ENCODE assay signal across 16 mouse cellular contexts in the genomic region with DNA sequence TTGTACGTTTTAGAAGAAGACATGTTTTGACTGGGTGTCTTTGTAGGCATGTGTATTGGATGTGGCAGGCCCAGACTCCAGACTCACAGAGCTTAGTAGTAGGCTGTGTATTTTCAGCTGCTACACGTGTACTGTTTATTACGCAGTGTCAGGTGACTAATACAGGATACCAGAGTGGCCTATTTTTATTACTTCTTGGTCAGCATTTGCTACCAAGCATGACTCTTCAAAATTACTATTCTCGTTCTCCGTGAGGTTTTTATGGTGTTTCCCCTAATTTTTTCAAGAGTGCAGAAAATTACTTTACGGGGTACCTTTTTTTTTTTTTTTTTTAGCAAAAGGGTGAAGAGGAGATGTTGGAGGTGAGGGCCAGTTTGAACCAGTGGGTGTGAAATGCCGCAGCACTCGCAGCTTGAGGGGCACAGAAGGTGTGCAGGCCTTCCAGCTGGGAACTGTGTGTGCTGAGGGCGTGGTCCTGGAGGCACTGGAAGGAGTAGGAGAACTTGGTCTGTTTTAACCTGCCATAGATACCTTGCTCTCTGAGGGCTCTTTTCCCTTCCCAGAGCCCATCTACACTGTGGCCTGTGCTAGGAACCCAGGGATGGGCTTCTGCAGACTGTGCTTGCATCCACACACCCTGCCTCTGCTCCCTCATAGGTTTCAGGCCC. TPM values are rescaled to one million over a fixed set of nuclear protein-coding genes. Genes with fewer than 3 reads are reported as not detected.
DNase-seq lines count a peak whose midpoint lies in the region; ATAC-seq and TF ChIP-seq lines count a peak whose summit lies in the region.
"Had no signal": no experiment of that assay in that cellular context is flagged by ENCODE, and none has a peak within 500 bp of the region (broad histone marks: within the 10 kb centered on the region; RNA-seq: fewer than 3 reads in every experiment).

No protein-coding gene starts in this region.

- H3K9me3 ChIP-seq in megakaryocyte, embryonic 14.5 days: no peaks in the 10 kb centered on the region
- H3K9me3 ChIP-seq in CH12.LX (replicated peaks; ENCODE audit: low read length): no peaks in the 10 kb centered on the region
- H3K9me3 ChIP-seq in stomach, embryonic 16.5 days (replicated peaks; ENCODE audit: control insufficient read depth, low read length): no peaks in the 10 kb centered on the region
- no peaks in the 10 kb centered on the region for H3K9me3 ChIP-seq in midbrain, embryonic 14.5 days (ENCODE audit: control insufficient read depth, low read length)
- H3K9me3 ChIP-seq: embryonic facial prominence, embryonic 15.5 days; forebrain, embryonic 12.5 days; neural tube, embryonic 15.5 days had no signal

- H3K4me3 ChIP-seq in megakaryocyte, embryonic 14.5 days (replicated peaks): peak overlapping the region; percentile 87
- H3K4me3 ChIP-seq in CH12.LX (replicated peaks in 1 of 3; ENCODE audit: low read depth in 2 of 3, low read length in 2 of 3, poor library complexity in 1 of 3): no peak overlapping the region
- no peak overlapping the region for H3K4me3 ChIP-seq in stomach, embryonic 16.5 days (replicated peaks; ENCODE audit: low read length)
- H3K4me3 ChIP-seq in midbrain, embryonic 14.5 days (replicated peaks; ENCODE audit: low read depth, low read length): no peak overlapping the region
- H3K4me3 ChIP-seq: embryonic facial prominence, embryonic 15.5 days; forebrain, embryonic 12.5 days; neural tube, embryonic 15.5 days had no signal

- peak overlapping the region; percentile 6; the same call in 1 of the 2 replicates for H3K4me2 ChIP-seq in CH12.LX (ENCODE audit: insufficient read depth, low read depth, poor library complexity, severe bottlenecking)
- no peak overlapping the region for H3K4me2 ChIP-seq in stomach, embryonic 16.5 days (ENCODE audit: low read depth, low read length)
- H3K4me2 ChIP-seq in midbrain, embryonic 14.5 days (ENCODE audit: low read length): no peak overlapping the region
- H3K4me2 ChIP-seq: embryonic facial prominence, embryonic 15.5 days; forebrain, embryonic 12.5 days; hindbrain, embryonic 14.5 days; neural tube, embryonic 15.5 days had no signal

- TF ChIP-seq EP300 in CH12.LX (IDR thresholded peaks at IDR 0.05; ENCODE audit: low read length): peak; percentile 76

- H3K36me3 ChIP-seq in megakaryocyte, embryonic 14.5 days (replicated peaks; ENCODE audit: low read length): peaks cover 78% of the 10 kb centered on the region
- H3K36me3 ChIP-seq in CH12.LX (replicated peaks in 1 of 2; ENCODE audit: control insufficient read depth in 1 of 2, insufficient read depth in 1 of 2, low read length in 1 of 2): peaks cover 0 to 5% of the 10 kb centered on the region in 2 experiments
- no peaks in the 10 kb centered on the region for H3K36me3 ChIP-seq in stomach, embryonic 16.5 days (ENCODE audit: control insufficient read depth, insufficient read depth, low read length)
- no peaks in the 10 kb centered on the region for H3K36me3 ChIP-seq in midbrain, embryonic 14.5 days (ENCODE audit: control insufficient read depth, insufficient read depth, low read length)
- H3K36me3 ChIP-seq: embryonic facial prominence, embryonic 15.5 days; neural tube, embryonic 15.5 days had no signal

- no peak overlapping the region for H3K9ac ChIP-seq in CH12.LX (ENCODE audit: insufficient read depth, low read depth)
- no peak overlapping the region for H3K9ac ChIP-seq in stomach, embryonic 16.5 days (ENCODE audit: low read length)
- no peak overlapping the region for H3K9ac ChIP-seq in midbrain, embryonic 14.5 days (replicated peaks; ENCODE audit: low read length)
- H3K9ac ChIP-seq: embryonic facial prominence, embryonic 15.5 days; forebrain, embryonic 12.5 days; hindbrain, embryonic 14.5 days; neural tube, embryonic 15.5 days had no signal

- in situ Hi-C loops in CH12.LX (cut with MboI; ENCODE audit: low pct_ligation_motif_present, low pct_unique_long_range_greater_than_20kb, low sequenced_read_pairs): loop anchor here (25.0 kb wide), 1 partner anchor 171 kb away; no protein-coding TSS in a partner anchor

- no peak for TF ChIP-seq RAD21 in CH12.LX (IDR thresholded peaks at IDR 0.05; ENCODE audit: low read depth, low read length)

- no peak for ATAC-seq in megakaryocyte, adult 5-6 weeks (ENCODE audit: poor library complexity, severe bottlenecking)
- peak; percentile 46; the same call in 1 of the 2 replicates for ATAC-seq in stomach, embryonic 16.5 days (ENCODE audit: insufficient read depth, low FRiP score)
- no peak for ATAC-seq in midbrain, embryonic 14.5 days (ENCODE audit: low FRiP score, low TSS enrichment)

- TF ChIP-seq POLR2A in CH12.LX (IDR thresholded peaks at IDR 0.05; ENCODE audit: low read depth, low read length): no peak

- 67% methylated on average over 9 of the region's 9 CpGs for WGBS in stomach, embryonic 16.5 days
- WGBS in midbrain, embryonic 14.5 days: 91% methylated on average over 9 of the region's 9 CpGs

- H3K79me2 ChIP-seq in CH12.LX (replicated peaks; ENCODE audit: control insufficient read depth, extremely low read depth, insufficient read depth, poor library complexity, severe bottlenecking): no peaks in the 10 kb centered on the region

- TF ChIP-seq CTCF in CH12.LX (conservative IDR thresholded peaks at IDR 0.05 in 1 of 2, IDR thresholded peaks at IDR 0.05 in 1 of 2; ENCODE audit: low read depth in 2 of 2, low read length in 2 of 2): no peak

- H3K4me1 ChIP-seq in megakaryocyte, embryonic 14.5 days: peaks cover 100% of the 10 kb centered on the region
- H3K4me1 ChIP-seq in CH12.LX (ENCODE audit: control insufficient read depth in 1 of 2, insufficient read depth in 2 of 2): peaks cover 40 to 83% of the 10 kb centered on the region in 2 experiments
- peaks cover 49% of the 10 kb centered on the region for H3K4me1 ChIP-seq in stomach, embryonic 16.5 days (ENCODE audit: control insufficient read depth, insufficient read depth, low read length)
- H3K4me1 ChIP-seq in midbrain, embryonic 14.5 days (ENCODE audit: control insufficient read depth, insufficient read depth, low read length): 0 out of 2 replicates have a peak, but pooled peaks cover 5% of the 10 kb centered on the region

- peak overlapping the region; percentile 32; the same call in 1 of the 2 replicates for H3K27ac ChIP-seq in CH12.LX (ENCODE audit: insufficient read depth, low read depth)
- H3K27ac ChIP-seq in stomach, embryonic 16.5 days (ENCODE audit: low read length): 0 out of 2 replicates have a peak overlapping the region, but pooled peaks have one; percentile 16
- no peak overlapping the region for H3K27ac ChIP-seq in midbrain, embryonic 14.5 days (replicated peaks; ENCODE audit: low read depth, low read length)
- H3K27ac ChIP-seq: embryonic facial prominence, embryonic 15.5 days; forebrain, embryonic 12.5 days; hindbrain, embryonic 14.5 days; neural tube, embryonic 15.5 days had no signal

- peak; percentile 71 for DNase-seq in CH12.LX (ENCODE audit: extremely low read depth)
- DNase-seq in induced T-regulatory cell, adult 2 months (ENCODE audit: low read depth): peak; percentile 65
- DNase-seq in urinary bladder, postnatal 10 days (ENCODE audit: low spot score): no peak
- no peak for DNase-seq in midbrain, embryonic 14.5 days
- DNase-seq: adrenal gland, adult 8-10 months; heart, adult 18-20 months; kidney, adult 9 months; lung, adult 18-20 months; retina, postnatal 1 day had no signal

- dilution Hi-C loops in CH12.LX (cut with MboI; ENCODE audit: extremely low pct_ligation_motif_present, extremely low pct_unique_long_range_greater_than_20kb, low sequenced_read_pairs): no loop called here

- no peaks in the 10 kb centered on the region for H3K27me3 ChIP-seq in megakaryocyte, embryonic 14.5 days (replicated peaks)
- H3K27me3 ChIP-seq in CH12.LX (replicated peaks): no peaks in the 10 kb centered on the region
- no peaks in the 10 kb centered on the region for H3K27me3 ChIP-seq in stomach, embryonic 16.5 days (ENCODE audit: control insufficient read depth, insufficient read depth, low read length)
- no peaks in the 10 kb centered on the region for H3K27me3 ChIP-seq in midbrain, embryonic 14.5 days (ENCODE audit: control insufficient read depth, insufficient read depth, low read length)
- H3K27me3 ChIP-seq: embryonic facial prominence, embryonic 15.5 days; forebrain, embryonic 12.5 days; neural tube, embryonic 15.5 days had no signal

TF ChIP-seq in CH12.LX, 34 proteins besides CTCF, POLR2A, EP300 and RAD21 (continues in another document):
- no peak for TF ChIP-seq JUN (IDR thresholded peaks at IDR 0.05; ENCODE audit: insufficient read depth, low read depth, low read length)
- peak; percentile 96 for TF ChIP-seq MEF2A (IDR thresholded peaks at IDR 0.05; ENCODE audit: borderline replicate concordance, low read depth, low read length)
- peak; percentile 47; the same call in 1 of the 2 replicates for TF ChIP-seq JUND (conservative IDR thresholded peaks at IDR 0.05; ENCODE audit: low read depth, low read length)
- TF ChIP-seq MAFK (IDR thresholded peaks at IDR 0.05; ENCODE audit: insufficient replicate concordance, low read length): peak; percentile 91
- TF ChIP-seq BHLHE40 (IDR thresholded peaks at IDR 0.05; ENCODE audit: low read depth, low read length): peak; percentile 99
- no peak for TF ChIP-seq HCFC1 (IDR thresholded peaks at IDR 0.05; ENCODE audit: low read depth, low read length)
- TF ChIP-seq SIN3A (IDR thresholded peaks at IDR 0.05; ENCODE audit: low read length): peak; percentile 77; the same call in 1 of the 2 replicates
- TF ChIP-seq ZNF384 (IDR thresholded peaks at IDR 0.05; ENCODE audit: low read depth, low read length): peak; percentile 95
- TF ChIP-seq TCF12 (IDR thresholded peaks at IDR 0.05; ENCODE audit: low read depth, low read length): peak; percentile 51; the same call in 1 of the 2 replicates
- TF ChIP-seq NRF1 (IDR thresholded peaks at IDR 0.05; ENCODE audit: low read depth, low read length): no peak
- TF ChIP-seq NELFE (IDR thresholded peaks at IDR 0.05; ENCODE audit: low read depth, low read length): no peak
- peak; percentile 78 for TF ChIP-seq MAX (IDR thresholded peaks at IDR 0.05; ENCODE audit: low read length)
- peak; percentile 98 for TF ChIP-seq ETS1 (conservative IDR thresholded peaks at IDR 0.05; ENCODE audit: low read depth, low read length)
- TF ChIP-seq GABPA (IDR thresholded peaks at IDR 0.05; ENCODE audit: insufficient replicate concordance, low read depth, low read length): no peak
- TF ChIP-seq USF2 (conservative IDR thresholded peaks at IDR 0.05; ENCODE audit: low read depth, low read length): no peak; the same call in 1 of the 2 replicates

RNA-seq across cellular contexts. Expression of a gene that starts 21.7 kb away (rescaled TPM):
- polyA plus RNA-seq in megakaryocyte, embryonic 14.5 days (2012; ENCODE audit: insufficient read depth, low replicate concordance): 106 and 185 TPM in 2 replicates
- 2.9 and 3.0 TPM in 2 replicates for total RNA-seq in megakaryocyte, adult 5-6 weeks (2015)
- 4.5 and 5.4 TPM in 2 replicates for total RNA-seq in megakaryocyte, adult 5-6 weeks (2017)
- total RNA-seq in CH12.LX (2012; rRNA removed): 6.4 and 7.6 TPM in 2 replicates
- 4.4 and 5.2 TPM in 2 replicates for total RNA-seq in CH12.LX (2014; rRNA removed)
- polyA plus RNA-seq in CH12.LX (2012; ENCODE audit: insufficient read length, low read depth): 4.6 and 6.8 TPM in 2 replicates
- 34.1 and 36.3 TPM in 2 replicates for polyA plus RNA-seq in stomach, embryonic 16.5 days (2015; fragmentation: Nextera tagmentation; extraction: Ambion mirVana)
- polyA plus RNA-seq in midbrain, embryonic 14.5 days (2014; fragmentation: Nextera tagmentation; extraction: Ambion mirVana): 37.9 and 38.8 TPM in 2 replicates

Comparison
In these comparisons a context has a peak if more than half of its experiments do, and no peak if none do; other contexts are left out.
1. DNase-seq: peak in CH12.LX (single experiment) and induced T-regulatory cell, adult 2 months (single experiment); none in urinary bladder, postnatal 10 days (single experiment) and midbrain, embryonic 14.5 days (single experiment).